Mouse (Mus musculus): ENCODE results near the gene 1700001C19Rik. TPM values are rescaled to one million over a fixed set of nuclear protein-coding genes. Genes with fewer than 3 reads are reported as not detected.

1700001C19Rik gene
- not detected for total RNA-seq (2022)

- no peak for DNase-seq (ENCODE audit: low spot score in 2 of 2)
Observed at GRCm38 (mm10) chr17:47436907-47437547, at the start of gene 1700001C19Rik. TSS of gene 1700001C19Rik (minus strand) at chr17:47437376.

DNA sequence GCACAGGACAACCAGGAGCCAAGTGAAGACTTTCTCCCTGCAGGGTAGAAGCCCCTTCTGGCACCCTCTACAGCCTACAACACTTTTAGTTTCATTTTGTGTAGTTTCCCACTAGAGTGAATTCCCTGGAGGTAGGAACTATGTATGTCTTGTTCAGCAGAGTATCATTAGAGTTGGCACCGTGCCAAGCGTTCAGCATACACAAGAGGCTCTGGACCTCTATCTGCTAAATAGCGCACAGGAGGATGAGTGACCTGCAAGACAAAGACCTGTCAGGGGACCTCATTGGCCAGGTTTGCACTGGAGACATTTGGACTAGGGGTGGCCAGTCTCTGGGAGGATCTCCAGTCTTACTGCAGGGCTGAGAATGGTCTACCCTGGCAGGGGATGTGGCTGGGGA is 48.6 kb upstream of the 1700001C19Rik start:
- DNase-seq (ENCODE audit: low spot score in 2 of 2), result no peak

DNA sequence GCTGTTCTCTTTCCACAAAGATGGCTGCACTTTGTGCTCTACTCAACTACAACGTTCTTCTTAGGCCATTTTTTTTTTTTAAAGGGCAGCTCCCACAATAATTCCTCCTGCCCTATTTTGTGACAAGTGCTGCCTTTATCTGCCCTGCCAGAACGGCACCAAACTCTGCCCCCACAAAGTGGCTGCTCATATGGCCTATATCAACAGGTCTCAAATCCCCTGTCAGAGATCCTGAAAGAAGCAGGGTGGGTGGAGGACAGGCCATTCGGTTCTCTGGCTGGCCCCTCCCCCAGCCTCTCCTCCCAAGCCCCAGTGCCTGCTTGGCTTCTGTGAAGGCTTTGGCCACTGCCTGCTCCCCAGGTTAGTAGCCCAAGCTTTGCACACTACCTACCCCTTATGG is 47.8 kb upstream of the 1700001C19Rik start:
- no peak for DNase-seq (ENCODE audit: low spot score in 2 of 2)

DNA sequence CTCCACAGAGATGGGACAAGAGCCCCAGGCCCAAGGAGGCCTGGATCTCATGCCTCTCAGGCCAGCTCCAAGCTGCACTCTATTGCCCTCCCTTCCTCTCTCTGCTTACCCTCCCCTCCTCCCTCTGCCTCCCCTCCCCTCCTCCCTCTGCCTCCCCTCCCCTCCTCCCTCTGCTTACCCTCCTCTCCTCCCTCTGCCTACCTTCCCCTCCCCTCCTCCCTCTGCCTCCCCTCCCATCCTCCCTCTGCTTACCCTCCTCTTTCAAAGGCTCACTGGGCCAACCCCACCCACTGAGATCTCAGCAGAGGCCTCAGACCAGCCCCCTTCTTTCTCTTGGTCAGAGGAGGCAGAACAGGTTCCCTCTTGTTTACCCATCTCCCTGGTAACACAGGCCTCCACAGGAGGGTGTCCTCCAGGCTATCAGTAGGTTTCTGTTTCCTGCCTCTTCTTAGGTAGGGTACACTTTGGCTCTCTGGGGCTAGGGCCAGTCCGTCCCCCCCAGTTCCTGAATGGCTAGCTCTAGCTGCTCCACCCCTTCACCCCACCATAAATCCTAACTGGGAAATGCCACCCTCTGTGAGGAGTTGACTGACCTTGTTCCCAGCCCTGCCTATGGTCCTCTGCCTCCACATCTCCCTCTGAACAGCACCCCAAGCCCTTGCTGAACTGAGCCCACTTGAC is 47.2 kb upstream of the 1700001C19Rik start:
- DNase-seq (ENCODE audit: low spot score in 2 of 2), result no peak

GRCm38 (mm10) chr17:47482401-47482800 is 45.2 kb upstream of the 1700001C19Rik start:
- no peak for DNase-seq (ENCODE audit: low spot score in 2 of 2)

GRCm38 (mm10) chr17:47479887-47480286 is 42.7 kb upstream of the 1700001C19Rik start:
- no peak for DNase-seq (ENCODE audit: low spot score in 2 of 2)

DNA sequence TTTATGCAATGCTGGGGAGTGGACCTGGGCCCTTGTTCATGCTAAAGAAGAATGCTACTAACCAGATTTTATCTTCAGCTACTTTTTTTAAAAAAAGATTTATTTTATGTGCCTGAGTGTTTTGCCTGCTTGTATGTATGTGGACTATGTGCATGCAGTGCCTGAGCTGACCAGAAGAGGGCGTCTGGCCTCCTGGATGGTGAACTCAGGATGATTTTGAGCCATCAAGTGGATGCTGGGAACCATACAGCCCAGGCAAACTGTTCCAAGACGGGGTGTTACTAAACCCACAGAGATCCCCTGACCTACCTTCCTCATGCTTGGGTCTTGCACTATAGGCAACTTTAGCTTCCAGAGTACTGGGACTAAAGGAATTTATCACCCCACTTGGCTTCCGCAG is 38.5 kb upstream of the 1700001C19Rik start:
- DNase-seq (ENCODE audit: low spot score in 2 of 2), result no peak

- DNase-seq (ENCODE audit: low spot score in 2 of 2), result no peak
Observed at GRCm38 (mm10) chr17:47475181-47475580, 38.0 kb upstream of the 1700001C19Rik start.

DNA sequence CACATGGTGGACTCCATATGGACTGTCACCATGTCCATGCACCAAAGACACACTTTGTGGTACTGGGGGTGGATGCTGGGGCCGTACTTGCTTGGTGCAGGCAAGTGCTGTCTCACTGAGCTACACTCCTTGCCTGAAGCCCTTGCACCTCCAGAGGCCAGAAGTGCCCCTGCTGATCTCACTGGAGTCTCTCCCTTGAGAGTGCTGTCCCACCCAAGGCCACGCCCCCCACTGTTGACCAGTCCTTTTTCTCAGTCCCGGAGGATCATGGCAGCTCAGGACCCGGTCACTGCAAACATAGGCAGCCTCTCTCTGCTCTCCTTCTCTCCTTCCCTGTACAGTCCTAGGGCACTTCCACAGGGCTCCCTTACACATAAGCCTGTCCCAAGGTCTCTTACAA is 37.1 kb upstream of the 1700001C19Rik start:
- no peak for DNase-seq (ENCODE audit: low spot score in 2 of 2)

DNA sequence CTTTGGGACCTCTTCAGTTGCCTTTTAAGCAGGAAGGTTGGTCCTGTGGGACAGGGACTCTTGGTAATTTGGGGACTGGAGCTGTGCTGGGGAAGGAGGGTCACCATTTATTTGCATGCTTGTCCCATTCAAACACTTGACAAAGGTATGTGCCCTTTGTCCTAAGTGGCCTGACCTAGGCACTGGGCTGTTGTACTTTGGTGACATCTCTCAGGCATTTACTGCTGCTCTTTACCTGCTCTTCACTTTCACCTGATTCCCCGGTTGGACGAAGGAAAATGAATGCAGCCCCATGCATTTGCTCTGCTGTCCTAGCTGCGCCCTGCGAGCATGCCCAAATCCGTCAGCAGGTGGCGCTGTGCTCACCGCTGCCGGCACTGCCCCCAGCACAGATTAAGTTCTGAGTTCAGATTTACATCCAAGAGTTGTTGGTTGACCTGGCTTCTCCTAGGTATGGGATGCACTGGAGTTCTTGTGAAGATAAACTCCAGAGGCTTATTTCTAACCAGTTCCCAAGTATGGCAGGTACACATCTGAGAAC is 36.3 kb upstream of the 1700001C19Rik start:
- no peak for DNase-seq (ENCODE audit: low spot score in 2 of 2)

DNA sequence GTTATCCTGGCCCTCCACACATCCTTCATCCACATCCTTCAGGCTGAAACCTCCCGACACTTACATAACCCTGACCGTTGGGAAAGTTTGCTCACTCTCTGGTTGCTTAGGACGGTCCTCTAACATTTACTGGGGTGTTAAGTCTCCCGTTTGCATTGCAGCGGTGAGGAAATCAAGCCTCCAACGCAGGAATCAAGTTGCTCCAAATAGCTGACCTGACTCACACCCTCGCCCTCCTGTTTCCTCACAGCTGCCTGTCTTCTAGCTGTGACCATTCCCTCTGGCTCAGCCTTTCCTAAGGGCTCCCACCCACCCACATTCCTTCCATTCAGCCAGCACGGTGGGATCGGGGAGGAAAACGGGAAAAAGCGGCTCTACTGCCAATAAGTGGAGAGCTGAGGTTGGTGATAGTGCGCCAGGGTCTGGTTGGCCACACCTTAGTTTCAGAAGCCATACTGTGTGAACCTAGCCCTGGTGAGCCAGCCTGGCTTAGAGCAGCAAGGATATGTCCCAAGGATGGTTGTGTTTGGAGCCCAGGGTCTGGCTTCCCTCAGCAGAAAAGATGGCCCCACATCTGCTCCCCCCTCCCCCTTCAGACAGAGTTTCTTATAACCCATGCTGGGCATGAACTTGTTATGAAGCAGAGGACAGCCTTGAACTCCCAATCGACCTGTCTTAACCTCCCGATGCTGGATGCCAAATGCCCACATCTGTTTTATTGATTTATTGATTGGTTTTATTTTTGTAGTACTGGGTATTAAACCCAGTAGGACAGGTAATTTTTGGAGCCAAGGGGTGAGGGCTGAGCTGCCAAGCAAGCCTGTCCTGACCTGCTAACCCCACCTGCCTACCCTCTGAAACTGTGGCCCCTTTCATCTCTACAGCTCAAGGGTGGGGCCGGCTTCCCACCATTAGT is 35.5 kb upstream of the 1700001C19Rik start:
- DNase-seq (ENCODE audit: low spot score in 2 of 2), result no peak

- DNase-seq (ENCODE audit: low spot score in 2 of 2), result no peak
Observed at GRCm38 (mm10) chr17:47470686-47471085, 33.5 kb upstream of the 1700001C19Rik start.

- DNase-seq (ENCODE audit: low spot score in 2 of 2), result no peak
Observed at GRCm38 (mm10) chr17:47470121-47470520, 32.9 kb upstream of the 1700001C19Rik start.

- no peak for DNase-seq (ENCODE audit: low spot score in 2 of 2)
Observed at GRCm38 (mm10) chr17:47469642-47470041, 32.5 kb upstream of the 1700001C19Rik start.

- DNase-seq (ENCODE audit: low spot score in 2 of 2), result no peak
Observed at GRCm38 (mm10) chr17:47468466-47468865, 31.3 kb upstream of the 1700001C19Rik start.

GRCm38 (mm10) chr17:47468063-47468462 is 30.9 kb upstream of the 1700001C19Rik start:
- DNase-seq (ENCODE audit: low spot score in 2 of 2), result no peak

- DNase-seq (ENCODE audit: low spot score in 2 of 2), result no peak
Observed at GRCm38 (mm10) chr17:47467659-47468058, 30.5 kb upstream of the 1700001C19Rik start.

DNA sequence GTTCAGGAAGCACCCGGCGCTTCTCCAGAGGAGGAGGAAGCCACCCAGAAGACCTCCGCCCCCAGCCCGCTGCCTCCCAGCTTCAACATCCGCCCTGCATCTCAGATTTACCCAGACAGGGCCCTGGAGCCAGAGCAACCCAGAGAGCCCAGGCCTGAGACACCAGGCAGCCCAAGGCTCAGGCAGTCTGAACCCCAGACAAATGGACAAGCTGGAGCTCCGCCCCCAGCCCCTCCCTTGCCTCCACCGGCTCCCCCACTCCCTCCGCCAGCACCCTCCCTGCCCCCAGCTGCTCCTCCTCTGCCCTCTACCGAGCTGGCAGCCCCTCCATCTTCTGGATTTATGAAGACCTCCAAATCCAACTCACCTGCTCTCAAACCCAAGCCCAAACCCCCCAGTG is 29.1 kb upstream of the 1700001C19Rik start:
- DNase-seq (ENCODE audit: low spot score in 2 of 2), result no peak

DNA sequence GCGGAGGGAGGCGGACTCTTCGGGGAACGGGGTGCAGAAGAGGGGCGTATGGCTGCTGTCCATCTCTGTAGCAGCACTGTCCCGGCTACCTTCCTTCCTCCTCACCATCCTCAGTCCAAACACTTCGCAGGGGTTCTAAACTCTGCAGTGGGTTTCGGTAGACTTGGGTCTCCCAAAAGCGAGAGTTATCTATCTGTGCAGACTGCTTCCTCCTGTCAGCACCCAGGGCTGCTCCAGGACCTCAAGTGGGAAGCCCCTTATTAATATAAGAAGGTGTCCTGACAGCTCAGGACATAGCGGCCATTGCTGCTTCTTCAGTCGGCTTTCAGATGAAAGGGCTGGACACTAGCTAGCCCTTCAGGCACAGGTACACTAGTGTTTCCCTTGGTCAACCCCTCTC is 27.8 kb upstream of the 1700001C19Rik start:
- no peak for DNase-seq (ENCODE audit: low spot score in 2 of 2)

DNA sequence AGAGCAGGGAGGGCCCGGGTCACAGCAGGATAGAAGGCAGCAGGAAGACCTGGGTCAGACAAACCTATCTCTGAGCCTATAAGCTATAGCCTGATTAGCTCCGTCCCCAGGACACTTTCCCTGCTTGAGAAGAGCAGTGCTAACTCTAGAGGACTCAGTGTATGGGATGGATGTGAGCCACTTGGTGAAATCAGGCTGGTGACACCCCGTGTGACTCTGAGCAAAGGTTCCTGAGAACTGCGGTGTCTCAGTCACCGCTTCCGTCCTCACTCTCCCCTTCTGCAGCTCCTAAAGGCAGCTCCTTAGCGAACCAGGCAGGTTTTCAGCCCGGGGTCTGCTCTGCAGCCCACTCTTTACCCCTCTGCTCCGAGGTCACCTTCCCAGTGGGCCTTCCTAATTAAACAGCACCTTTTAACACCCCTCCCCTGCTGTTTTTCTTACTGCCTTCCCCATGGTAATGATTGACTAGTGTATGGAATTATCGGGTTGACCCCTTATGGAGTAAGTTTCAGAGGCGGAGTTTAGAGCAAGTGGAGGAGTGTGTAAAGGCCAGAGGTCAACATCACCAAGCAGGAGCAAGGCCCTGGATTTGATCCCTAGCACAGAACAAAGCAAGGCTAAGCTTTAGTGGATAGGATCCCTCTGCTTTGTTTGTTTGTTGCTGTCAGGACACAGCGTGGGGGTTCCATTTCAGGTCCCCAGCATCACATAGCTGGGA is 27.2 kb upstream of the 1700001C19Rik start:
- no peak for DNase-seq (ENCODE audit: low spot score in 2 of 2)

- no peak for DNase-seq (ENCODE audit: low spot score in 2 of 2)
Observed at GRCm38 (mm10) chr17:47462728-47463388, 25.7 kb upstream of the 1700001C19Rik start.
